Mouse (Mus musculus) cerebellum, adult 8-10 months (tissue): ENCODE measurements around the gene Trp73.

Experiments used
- DNase-seq: peaks from one replicate; pipeline ENCODE4 v3.0.0; 2022

The Trp73 gene

GRCm38 (mm10) chr4:154025641-154026440, 114.2 kb downstream of the Trp73 start, which contains the start of gene Smim1:
Smim1 (minus strand) TSS chr4:154026230.
- DNase-seq, result peak; percentile 48

DNA sequence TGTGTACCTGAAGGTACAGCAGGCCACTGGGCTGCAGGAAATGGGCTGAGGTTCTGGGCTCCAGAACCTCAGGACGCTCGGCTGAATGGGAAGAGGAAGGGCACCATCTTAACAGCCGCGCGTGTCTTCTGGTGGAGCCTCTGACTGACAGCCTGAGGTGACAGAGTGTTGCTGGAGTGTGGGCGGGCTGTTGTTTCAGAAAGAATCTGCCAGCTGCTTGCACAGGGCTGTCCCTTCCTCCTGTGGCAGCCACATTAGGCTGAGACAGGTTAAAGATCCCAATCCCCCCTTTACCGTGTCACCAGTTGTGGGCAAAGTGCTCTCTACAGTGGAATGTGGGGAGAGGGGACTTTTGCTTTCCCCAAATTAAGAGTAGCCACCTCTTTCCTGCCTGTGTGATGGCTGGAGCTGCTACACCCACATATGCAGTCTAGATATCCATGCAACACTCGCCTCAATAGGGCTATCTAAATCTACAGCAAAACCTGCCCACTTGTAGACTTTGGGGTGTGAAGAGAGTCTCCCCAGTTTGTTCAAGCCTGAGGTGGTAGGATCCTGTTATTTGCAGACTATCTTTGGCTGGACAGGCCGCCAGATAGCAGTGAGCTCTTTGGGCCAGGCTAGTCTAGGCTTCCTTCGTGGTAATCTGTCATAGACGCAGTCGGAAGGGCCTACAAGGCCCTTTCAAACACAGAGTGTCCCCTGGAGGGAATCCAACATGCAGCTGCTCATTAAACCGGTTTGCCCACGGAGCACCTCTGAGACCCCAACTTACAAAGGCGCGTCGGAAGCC, 115.1 kb downstream of the Trp73 start:
- no peak for DNase-seq

DNA sequence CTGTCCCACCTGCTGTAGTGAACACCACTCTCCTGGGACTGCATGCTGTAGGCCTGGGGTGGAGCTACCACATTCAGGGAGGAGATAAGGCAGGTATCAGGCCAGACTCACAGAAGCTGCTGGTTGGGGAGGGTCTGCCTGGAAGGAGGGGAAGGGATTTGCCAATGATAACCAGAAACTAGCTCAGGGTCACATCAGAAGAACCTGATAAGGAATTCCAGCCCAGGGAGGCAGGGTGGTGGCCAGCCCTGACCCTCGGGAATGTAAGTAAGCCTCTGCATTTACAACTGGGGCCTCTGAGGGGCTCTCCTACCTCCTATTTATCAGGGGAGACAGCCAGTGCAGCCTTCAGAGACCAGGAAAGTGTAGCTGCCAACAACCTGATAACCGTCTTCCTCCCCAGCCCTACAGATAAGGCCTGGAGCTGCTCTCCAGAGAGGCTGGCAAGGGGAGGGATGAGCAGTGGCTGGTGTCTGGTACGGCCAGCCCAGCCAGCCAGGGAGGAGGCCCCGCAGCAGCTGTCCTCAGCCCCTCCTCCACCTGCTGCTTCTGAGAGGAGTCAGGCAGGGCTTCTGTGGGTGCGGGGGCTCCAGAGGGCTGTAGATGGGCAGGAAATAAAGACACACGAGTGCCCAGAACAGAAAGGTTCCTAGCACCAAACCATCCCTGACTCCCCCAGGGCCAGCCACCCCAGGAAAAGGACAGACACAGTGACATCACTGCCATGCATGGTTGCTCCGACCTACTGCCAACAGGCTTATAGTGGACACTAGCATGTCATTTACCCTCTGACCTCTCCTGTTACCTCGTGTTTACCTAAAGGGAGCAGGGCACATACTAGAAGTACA, 116.0 kb downstream of the Trp73 start:
- DNase-seq, result no peak

GRCm38 (mm10) chr4:154022844-154023243, 117.2 kb downstream of the Trp73 start:
- no peak for DNase-seq

- DNase-seq, result no peak
These were observed 117.6 kb downstream of the Trp73 start for GRCm38 (mm10) chr4:154022407-154022806.

- no peak for DNase-seq
These were observed 118.6 kb downstream of the Trp73 start for GRCm38 (mm10) chr4:154021432-154021831.

- no peak for DNase-seq
These were observed 120.4 kb downstream of the Trp73 start for GRCm38 (mm10) chr4:154019571-154019970.

- no peak for DNase-seq
These were observed 124.5 kb downstream of the Trp73 start for GRCm38 (mm10) chr4:154015476-154015875.

- no peak for DNase-seq
These were observed 127.7 kb downstream of the Trp73 start for GRCm38 (mm10) chr4:154012132-154012882.

DNA sequence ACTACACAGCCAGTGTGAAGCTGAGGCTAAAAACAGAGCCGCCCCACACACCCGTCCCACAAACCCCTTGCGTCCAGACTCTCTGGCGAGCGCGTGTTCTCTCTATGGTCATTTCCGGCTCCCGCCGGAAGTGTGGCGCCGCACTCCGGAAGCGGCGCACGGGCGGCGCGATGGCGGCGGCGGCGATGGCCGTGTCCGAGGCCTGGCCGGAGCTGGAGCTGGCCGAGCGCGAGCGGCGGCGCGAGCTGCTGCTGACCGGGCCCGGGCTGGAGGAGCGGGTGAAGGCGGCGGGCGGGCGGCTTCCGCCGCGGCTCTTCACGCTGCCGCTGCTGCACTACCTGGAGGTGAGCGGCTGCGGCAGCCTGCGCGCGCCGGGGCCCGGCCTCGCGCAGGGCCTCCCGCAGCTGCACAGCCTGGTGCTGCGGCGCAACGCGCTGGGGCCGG, 128.3 kb downstream of the Trp73 start, which contains the start of gene Lrrc47:
Gene Lrrc47 (plus strand): TSS at position 86 of the 444 bp plus-strand sequence.
- DNase-seq, result peak; percentile 82

DNA sequence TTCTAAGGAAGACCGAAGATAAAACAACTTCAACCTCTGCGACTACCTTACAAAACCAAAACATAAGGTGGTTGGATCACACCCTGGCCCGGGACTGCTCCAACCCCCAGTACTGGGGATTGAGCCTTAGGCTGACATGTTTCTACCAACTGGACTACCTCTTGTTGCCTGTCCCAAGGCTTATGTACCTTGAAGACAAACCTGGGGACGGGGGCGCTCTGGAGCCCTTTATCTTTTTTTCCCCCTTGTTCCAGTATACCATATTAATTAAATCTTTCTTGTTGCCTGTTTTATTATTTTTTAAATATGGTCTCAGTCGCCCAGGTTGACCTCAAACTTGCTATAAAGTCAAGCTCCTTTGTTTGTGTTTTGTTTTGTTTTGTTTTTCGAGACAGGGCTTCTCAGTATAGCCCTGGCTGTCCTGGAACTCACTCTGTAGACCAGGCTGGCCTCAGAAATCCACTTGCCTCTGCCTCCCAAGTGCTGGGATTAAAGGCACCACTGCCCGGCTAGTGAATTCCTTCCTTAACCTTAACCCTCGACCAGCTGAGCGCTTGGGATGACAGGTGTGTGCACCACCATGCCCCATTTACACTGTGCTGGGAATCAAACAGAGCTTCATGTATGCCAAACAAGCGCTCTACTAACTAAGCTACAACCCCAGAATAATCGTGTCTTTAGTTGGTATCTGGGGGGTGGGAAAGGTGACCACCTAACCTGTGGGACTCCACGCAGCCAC, 128.9 kb downstream of the Trp73 start:
- DNase-seq, result no peak

DNA sequence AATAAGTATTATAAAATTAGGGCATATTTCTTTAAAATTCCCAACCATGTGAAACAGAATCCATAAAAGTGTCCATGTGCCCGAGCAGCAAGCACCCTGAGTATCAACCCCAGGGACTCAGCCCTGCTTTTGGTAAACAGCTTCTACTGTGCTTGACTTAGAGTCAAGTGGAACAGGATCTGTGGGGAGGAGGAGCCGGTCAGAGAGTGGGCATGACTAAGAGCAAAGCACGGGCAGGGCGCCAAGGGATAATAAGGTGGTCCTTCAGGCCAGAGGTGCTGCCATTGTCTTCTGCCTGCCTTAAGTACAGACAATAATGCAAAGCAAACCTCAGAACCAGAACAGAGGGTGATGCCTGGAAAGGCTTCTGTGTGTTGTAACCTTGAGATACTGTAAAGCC, 132.2 kb downstream of the Trp73 start:
- no peak for DNase-seq

DNA sequence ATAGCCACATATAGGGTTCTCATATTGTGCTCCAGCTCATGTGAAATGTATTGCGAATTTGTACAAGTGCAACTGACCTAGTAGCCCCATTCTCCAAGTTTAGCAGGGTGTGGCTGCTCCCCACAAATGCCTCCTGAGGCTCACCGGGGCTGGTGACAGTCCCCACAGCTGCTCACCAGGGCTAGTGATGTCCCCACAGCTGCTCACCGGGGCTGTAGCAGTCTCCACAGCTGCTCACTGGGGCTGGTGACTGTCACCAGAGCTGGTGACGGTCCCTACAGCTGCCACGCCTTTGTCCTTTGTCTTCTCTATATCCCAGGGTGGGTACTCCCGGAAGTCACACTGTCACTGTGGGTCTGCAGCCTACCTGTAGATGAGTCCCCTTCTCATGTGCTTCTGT, 133.7 kb downstream of the Trp73 start:
- no peak for DNase-seq
